Mouse (Mus musculus): ENCODE results near the gene Cds2.

DNA sequence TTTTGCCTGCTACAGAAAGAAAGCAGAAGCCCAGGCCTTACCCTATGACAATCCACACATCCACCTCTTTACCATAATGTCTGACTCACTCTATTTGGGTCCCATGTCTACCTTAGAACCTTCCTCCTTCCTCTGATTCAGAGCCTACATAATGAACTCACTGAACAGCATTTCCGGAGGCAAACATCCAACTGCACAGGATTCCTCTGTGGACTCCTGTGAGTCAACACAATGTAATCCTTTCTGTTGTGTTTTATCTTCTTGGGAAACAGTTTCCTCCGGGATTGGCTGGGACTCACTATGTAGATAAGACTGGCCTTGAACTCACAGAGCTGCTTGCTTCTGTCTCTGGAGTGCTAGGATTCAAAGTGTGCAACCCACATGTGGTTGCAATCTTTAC, 77.4 kb downstream of the Cds2 start:
- TF ChIP-seq CTCF (IDR thresholded peaks at IDR 0.05; ENCODE audit: insufficient read depth, low read length) (no peak), POLR2A (IDR thresholded peaks at IDR 0.05; ENCODE audit: borderline replicate concordance, extremely low read depth, low read depth, low read length) (no peak)
